Mouse (Mus musculus) erythroid progenitor cell, adult 5-6 weeks (primary cell): ENCODE measurements around the gene Gm5431. TPM values are rescaled to one million over a fixed set of nuclear protein-coding genes. Genes with fewer than 3 reads are reported as not detected.
A peak's percentile ranks its signal among the peaks of the same experiment; 100 is the strongest.
"Not testable (repeated sequence)": the region's sequence is repeated elsewhere in the genome, so short reads cannot be mapped to it uniquely, and the experiment has no call there.

Experiments
- ATAC-seq: replicated peaks from 2 replicates; pipeline ENCODE4 v1.8.0; 2016; ENCODE audit warnings: moderate number of reproducible peaks, mild to moderate bottlenecking, moderate TSS enrichment, inconsistent platforms; ENCODE audit not compliant: poor library complexity, low FRiP score, severe bottlenecking
- total RNA-seq, 2 experiments: library from RNA; stranded (forward) in 1 of 2; stranded (reverse) in 1 of 2; fragments of 150-400 nt in 1 of 2; fragments of 186-747, 209-891 nt in 1 of 2; gene quantifications; 2 replicates each; pipeline versions ENCODE4 v1.2.3 to v1.2.4; 2015 to 2017; ENCODE audit warnings: low replicate concordance in 2 of 2

Gene Gm5431
- total RNA-seq, 2 experiments from 2014 or later: 1.5 to 1.7 TPM

- peak; percentile 40 for ATAC-seq
Observed at GRCm38 (mm10) chr11:48871817-48872541, 30.0 kb downstream of the Gm5431 start.

GRCm38 (mm10) chr11:48871201-48871772, 30.7 kb downstream of the Gm5431 start, which contains the start of gene Irgm1:
TSS of gene Irgm1 (minus strand) at chr11:48871683.
- ATAC-seq: peak; percentile 51

- peak; percentile 12; the same call in 1 of the 2 replicates for ATAC-seq
Observed at GRCm38 (mm10) chr11:48870781-48871180, 31.2 kb downstream of the Gm5431 start.

- ATAC-seq: no peak
Observed at GRCm38 (mm10) chr11:48869380-48870110, 32.5 kb downstream of the Gm5431 start.

GRCm38 (mm10) chr11:48866481-48866880, 35.5 kb downstream of the Gm5431 start:
- no peak for ATAC-seq

- ATAC-seq: no peak
Observed at GRCm38 (mm10) chr11:48863808-48864207, 38.2 kb downstream of the Gm5431 start.

GRCm38 (mm10) chr11:48862784-48863319, 39.2 kb downstream of the Gm5431 start:
- no peak for ATAC-seq

- ATAC-seq: no peak
Observed at GRCm38 (mm10) chr11:48859014-48859413, 43.0 kb downstream of the Gm5431 start.

GRCm38 (mm10) chr11:48853474-48854180, 48.4 kb downstream of the Gm5431 start:
- peak; percentile 53 for ATAC-seq

GRCm38 (mm10) chr11:48852624-48853473, 49.2 kb downstream of the Gm5431 start:
- ATAC-seq: no peak

- no peak for ATAC-seq
Observed at GRCm38 (mm10) chr11:48852190-48852589, 49.8 kb downstream of the Gm5431 start.

- ATAC-seq: no peak
Observed at GRCm38 (mm10) chr11:48851270-48851995, 50.6 kb downstream of the Gm5431 start.

GRCm38 (mm10) chr11:48850240-48850639, 51.8 kb downstream of the Gm5431 start:
- no peak for ATAC-seq

GRCm38 (mm10) chr11:48846881-48847280, 55.1 kb downstream of the Gm5431 start:
- ATAC-seq: no peak

GRCm38 (mm10) chr11:48846362-48846761, 55.7 kb downstream of the Gm5431 start:
- ATAC-seq: not testable (repeated sequence)

GRCm38 (mm10) chr11:48845244-48845815, 56.7 kb downstream of the Gm5431 start:
- no peak for ATAC-seq

- no peak for ATAC-seq
Observed at GRCm38 (mm10) chr11:48844309-48844708, 57.7 kb downstream of the Gm5431 start.

GRCm38 (mm10) chr11:48843202-48843601, 58.8 kb downstream of the Gm5431 start:
- ATAC-seq: no peak
